Mouse (Mus musculus): ENCODE data around the gene Erbb4.

GRCm38 (mm10) chr1:69141341-69141740 is 33.5 kb upstream of the Erbb4 start:
- TF ChIP-seq CTCF (IDR thresholded peaks at IDR 0.05; ENCODE audit: extremely low read depth, insufficient read length, insufficient replicate concordance, low read depth, low read length) = no peak
- no peak for TF ChIP-seq POLR2A (IDR thresholded peaks at IDR 0.05; ENCODE audit: low read depth, low read length)

Measured in small intestine, adult 2 months (tissue).